10 mouse cellular contexts compared by ENCODE assay signal in genomic region chr4:114925917-114926312, GRCm38 (mm10). TPM values are rescaled to one million over a fixed set of nuclear protein-coding genes. Genes with fewer than 3 reads are reported as not detected.
DNase-seq lines count a peak whose midpoint lies in the region; ATAC-seq and TF ChIP-seq lines count a peak whose summit lies in the region.
"Had no signal": no experiment of that assay in that cellular context is flagged by ENCODE, and none has a peak within 500 bp of the region (broad histone marks: within the 10 kb centered on the region; RNA-seq: fewer than 3 reads in every experiment).

Foxe3 (minus strand) TSS chr4:114926013.

- TF ChIP-seq CTCF in ES-Bruce4 (IDR thresholded peaks at IDR 0.05; ENCODE audit: low read depth, low read length): no peak
- no peak for TF ChIP-seq CTCF in forebrain, postnatal 0 days (IDR thresholded peaks at IDR 0.05; ENCODE audit: low read depth)

- H3K9ac ChIP-seq in heart, embryonic 14.5 days (ENCODE audit: low read length): no peak within 1 kb of the TSS
- peak within 1 kb of the TSS; percentile 58 for H3K9ac ChIP-seq in ES-Bruce4 (ENCODE audit: low read depth, poor library complexity, severe bottlenecking)
- no peak within 1 kb of the TSS for H3K9ac ChIP-seq in forebrain, postnatal 0 days
- no peak within 1 kb of the TSS for H3K9ac ChIP-seq in liver, embryonic 15.5 days

- DNase-seq in heart, postnatal 4 days: no peak
- no peak for DNase-seq in forebrain, postnatal 0 days
- no peak for DNase-seq in cerebellum, adult 9-10 months
- no peak for DNase-seq in embryo, embryonic 10.5 days (ENCODE audit: low spot score)
- DNase-seq in ovary, postnatal 10 days (ENCODE audit: low spot score): no peak

- H3K4me2 ChIP-seq in heart, embryonic 14.5 days (ENCODE audit: low read length): peak within 1 kb of the TSS; percentile 74
- H3K4me2 ChIP-seq in forebrain, postnatal 0 days (ENCODE audit: low read depth): peak within 1 kb of the TSS; percentile 47
- H3K4me2 ChIP-seq in liver, embryonic 15.5 days: peak within 1 kb of the TSS; percentile 54

- TF ChIP-seq POLR2A in ES-Bruce4 (IDR thresholded peaks at IDR 0.05; ENCODE audit: insufficient read depth, low read length): no peak

- no peaks in the 10 kb centered on the region for H3K36me3 ChIP-seq in heart, embryonic 14.5 days (ENCODE audit: control insufficient read depth, insufficient read depth, low read length)
- no peaks in the 10 kb centered on the region for H3K36me3 ChIP-seq in ES-Bruce4 (ENCODE audit: control insufficient read depth, insufficient read depth, low read length, poor library complexity, severe bottlenecking)
- H3K36me3 ChIP-seq in forebrain, postnatal 0 days (ENCODE audit: insufficient read depth): no peaks in the 10 kb centered on the region
- H3K36me3 ChIP-seq in liver, embryonic 15.5 days (replicated peaks): no peaks in the 10 kb centered on the region

- no peak for ATAC-seq in heart, embryonic 14.5 days (ENCODE audit: insufficient number of reproducible peaks, insufficient read depth, low FRiP score, low read depth)
- ATAC-seq in forebrain, postnatal 0 days: no peak
- no peak for ATAC-seq in liver, embryonic 15.5 days (ENCODE audit: insufficient read depth)

- H3K27me3 ChIP-seq in heart, embryonic 14.5 days (ENCODE audit: control insufficient read depth, insufficient read depth, low read length): peaks cover 89% of the 10 kb centered on the region
- H3K27me3 ChIP-seq in ES-Bruce4 (ENCODE audit: control insufficient read depth, insufficient read depth, low read length, poor library complexity, severe bottlenecking): peaks cover 14% of the 10 kb centered on the region
- H3K27me3 ChIP-seq in forebrain, postnatal 0 days (ENCODE audit: insufficient read depth, low read length): peaks cover 74% of the 10 kb centered on the region
- H3K27me3 ChIP-seq in liver, embryonic 15.5 days: peaks cover 90% of the 10 kb centered on the region

- H3K4me3 ChIP-seq in heart, embryonic 14.5 days (ENCODE audit: control insufficient read depth in 1 of 2, insufficient read depth in 1 of 2, low read depth in 1 of 2, low read length in 2 of 2): peak within 1 kb of the TSS; percentile 20 to 40
- peak within 1 kb of the TSS; percentile 64 for H3K4me3 ChIP-seq in ES-Bruce4 (ENCODE audit: low read depth, low read length)
- H3K4me3 ChIP-seq in forebrain, postnatal 0 days (ENCODE audit: low read depth, low read length): peak within 1 kb of the TSS; percentile 27
- peak within 1 kb of the TSS; percentile 29 for H3K4me3 ChIP-seq in liver, embryonic 15.5 days (replicated peaks)

- no peak within 1 kb of the TSS for H3K27ac ChIP-seq in heart, embryonic 14.5 days (replicated peaks in 1 of 2; ENCODE audit: control insufficient read depth in 1 of 2, insufficient read depth in 1 of 2, low read depth in 2 of 2, low read length in 2 of 2)
- H3K27ac ChIP-seq in ES-Bruce4 (ENCODE audit: insufficient read depth, low read length): no peak within 1 kb of the TSS
- no peak within 1 kb of the TSS for H3K27ac ChIP-seq in forebrain, postnatal 0 days (ENCODE audit: low read depth, low read length)
- H3K27ac ChIP-seq in liver, embryonic 15.5 days (replicated peaks): no peak within 1 kb of the TSS

- no peak for TF ChIP-seq EP300 in ES-Bruce4 (IDR thresholded peaks at IDR 0.05; ENCODE audit: insufficient read depth, low read depth, low read length)

- no peaks in the 10 kb centered on the region for H3K9me3 ChIP-seq in heart, embryonic 14.5 days (ENCODE audit: control insufficient read depth, low read length)
- no peaks in the 10 kb centered on the region for H3K9me3 ChIP-seq in ES-Bruce4 (replicated peaks; ENCODE audit: control insufficient read depth, insufficient read depth, low read length, poor library complexity, severe bottlenecking)
- no peaks in the 10 kb centered on the region for H3K9me3 ChIP-seq in forebrain, postnatal 0 days (ENCODE audit: low read length)
- no peaks in the 10 kb centered on the region for H3K9me3 ChIP-seq in liver, embryonic 15.5 days (replicated peaks)

- peaks cover 0 to 11% of the 10 kb centered on the region in 2 experiments; a peak in 2 of 4 replicates for H3K4me1 ChIP-seq in heart, embryonic 14.5 days (ENCODE audit: control insufficient read depth in 2 of 2, insufficient read depth in 2 of 2, low read length in 2 of 2)
- no peaks in the 10 kb centered on the region for H3K4me1 ChIP-seq in ES-Bruce4 (ENCODE audit: control insufficient read depth, insufficient read depth, low read length)
- no peaks in the 10 kb centered on the region for H3K4me1 ChIP-seq in forebrain, postnatal 0 days (ENCODE audit: insufficient read depth)
- H3K4me1 ChIP-seq in liver, embryonic 15.5 days (replicated peaks): 0 out of 2 replicates have a peak, but pooled peaks cover 5% of the 10 kb centered on the region

- WGBS in heart, embryonic 14.5 days: under 1% methylated on average over 23 of the region's 25 CpGs
- WGBS in forebrain, postnatal 0 days: 2% methylated on average over 19 of the region's 25 CpGs
- WGBS in liver, embryonic 15.5 days (ENCODE audit: insufficient replicate concordance): 4% methylated on average over 22 of the region's 25 CpGs

RNA-seq across cellular contexts. Expression of gene Foxe3, which starts in this region (rescaled TPM):
- polyA plus RNA-seq in heart, embryonic 14.5 days (2014; fragmentation: Nextera tagmentation; extraction: Ambion mirVana): not detected in 2 replicates
- total RNA-seq in heart, postnatal 4 days (2021): not detected
- not detected in 2 replicates for polyA plus RNA-seq in ES-Bruce4 (2011; ENCODE audit: insufficient read depth, insufficient read length, low read depth, missing spikeins)
- total RNA-seq in forebrain, postnatal 0 days (2014; rRNA removed): not detected in 2 replicates
- not detected in 2 replicates for polyA plus RNA-seq in forebrain, postnatal 0 days (2015; fragmentation: Nextera tagmentation; extraction: Ambion mirVana)
- polyA plus RNA-seq in liver, embryonic 15.5 days (2015; fragmentation: Nextera tagmentation; extraction: Ambion mirVana): not detected in 2 replicates
- total RNA-seq: adrenal gland, postnatal 4 days; gastrocnemius, postnatal 4 days had no signal
